Mouse (Mus musculus) CD4-positive naive resting alpha-beta T cell, adult 76 days (primary cell): ENCODE measurements around the gene Ssxb2. TPM values are rescaled to one million over a fixed set of nuclear protein-coding genes. Genes with fewer than 3 reads are reported as not detected.

Experiments
- total RNA-seq: library from RNA; stranded (reverse); gene quantifications from one replicate; pipeline ENCODE4 v1.2.4, GENCODE M21; 2023

Gene Ssxb2
- not detected for total RNA-seq

DNA sequence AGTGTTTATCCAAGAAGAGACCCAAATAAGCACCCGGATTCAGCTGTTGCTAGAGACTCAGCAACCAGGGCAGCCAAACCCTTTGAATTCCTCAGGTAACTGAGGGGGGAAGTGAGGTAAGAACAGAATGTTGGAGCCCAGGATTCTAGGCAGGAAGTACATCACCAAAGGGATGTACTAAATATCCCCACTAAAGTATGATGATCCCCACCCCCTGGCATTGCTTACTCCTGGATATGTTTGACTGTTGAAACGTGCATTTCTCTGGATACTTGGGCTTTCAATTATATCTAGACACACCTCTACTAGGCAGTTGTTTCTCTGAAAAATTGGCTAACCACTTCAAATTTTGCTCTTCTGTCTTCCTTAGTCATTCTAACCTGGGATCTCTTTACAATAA, at the start of gene Ssxb2:
TSS of gene Ssxb2 (minus strand) at position 101 of the 400 bp plus-strand sequence.

GRCm38 (mm10) chrX:8413005-8413404, 48.5 kb downstream of the Ssxb2 start, which contains the start of gene Ssxb1:
Ssxb1 (plus strand) TSS chrX:8413305.

Other genes starting within 250 kb of the Ssxb2 start
- 14.7 TPM for gene Ftsj1, start 209.3 kb downstream of the Ssxb2 start, total RNA-seq
- 0.50 TPM for gene Slc38a5, start 190.6 kb downstream of the Ssxb2 start, total RNA-seq
- gene Ssxb10, start 134.3 kb downstream of the Ssxb2 start, total RNA-seq = not detected
- gene Ssxb9, start 94.7 kb downstream of the Ssxb2 start, total RNA-seq = not detected
- gene Ssxb1, start 48.4 kb downstream of the Ssxb2 start, total RNA-seq = not detected
- gene Gm14459, start 63.2 kb upstream of the Ssxb2 start, total RNA-seq = not detected
- not detected for gene Ssxb6, start 86.5 kb upstream of the Ssxb2 start, total RNA-seq
- not detected for gene Ssxb3, start 130.1 kb upstream of the Ssxb2 start, total RNA-seq
- gene Ssxb8, start 229.1 kb upstream of the Ssxb2 start, total RNA-seq = not detected